Mouse (Mus musculus) lung, postnatal 0 days (tissue): Measurements from ENCODE around the gene Fam196b.

Experiments
- CTCF ChIP-seq: IDR thresholded peaks from 2 replicates; pipeline ENCODE4 v1.5.1; 2016; ENCODE audit warnings: antibody characterized with exemption, mild to moderate bottlenecking
- EP300 ChIP-seq: IDR thresholded peaks from 2 replicates; pipeline ENCODE4 v1.6.1; 2016; ENCODE audit warnings: antibody characterized with exemption, mild to moderate bottlenecking, control low read depth

DNA sequence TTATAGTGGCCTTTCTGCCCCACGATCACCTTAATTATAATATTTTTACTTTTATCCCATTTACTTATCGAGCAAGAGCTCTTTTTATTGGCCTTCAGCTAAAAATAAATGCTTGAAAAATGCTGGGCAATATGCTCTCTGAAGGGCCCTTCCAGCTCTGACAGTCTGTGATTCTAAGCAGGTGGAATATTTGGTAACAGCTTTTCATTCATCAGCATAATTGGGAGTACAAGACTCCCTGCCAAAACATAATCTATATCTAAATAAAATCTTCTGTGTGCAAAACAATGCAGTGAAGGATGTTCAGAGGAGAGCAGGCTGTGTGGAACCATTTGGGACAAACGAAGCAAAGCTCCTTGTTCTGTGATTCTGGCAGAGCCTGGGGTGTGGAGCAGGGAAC is 23.3 kb upstream of the Fam196b start:
- TF ChIP-seq CTCF, result no peak
- TF ChIP-seq EP300, result no peak
